Mouse (Mus musculus) liver, embryonic 14.5 days (tissue): ENCODE results near the gene Depdc1b.

ENCODE experiments used
- CTCF ChIP-seq: IDR thresholded peaks from 2 replicates; pipeline ENCODE4 v1.5.1; 2016; ENCODE audit warnings: antibody characterized with exemption, low read depth, control low read depth
- EP300 ChIP-seq: IDR thresholded peaks from 2 replicates; pipeline ENCODE4 v1.6.1; 2016; ENCODE audit warnings: antibody characterized with exemption, low read depth

GRCm38 (mm10) chr13:108297350-108298093, 18.6 kb upstream of the Depdc1b start:
- TF ChIP-seq CTCF (no peak), EP300 (no peak)
